Mouse (Mus musculus): Measurements from ENCODE around the gene Dnajc11.

Dnajc11 gene

DNA sequence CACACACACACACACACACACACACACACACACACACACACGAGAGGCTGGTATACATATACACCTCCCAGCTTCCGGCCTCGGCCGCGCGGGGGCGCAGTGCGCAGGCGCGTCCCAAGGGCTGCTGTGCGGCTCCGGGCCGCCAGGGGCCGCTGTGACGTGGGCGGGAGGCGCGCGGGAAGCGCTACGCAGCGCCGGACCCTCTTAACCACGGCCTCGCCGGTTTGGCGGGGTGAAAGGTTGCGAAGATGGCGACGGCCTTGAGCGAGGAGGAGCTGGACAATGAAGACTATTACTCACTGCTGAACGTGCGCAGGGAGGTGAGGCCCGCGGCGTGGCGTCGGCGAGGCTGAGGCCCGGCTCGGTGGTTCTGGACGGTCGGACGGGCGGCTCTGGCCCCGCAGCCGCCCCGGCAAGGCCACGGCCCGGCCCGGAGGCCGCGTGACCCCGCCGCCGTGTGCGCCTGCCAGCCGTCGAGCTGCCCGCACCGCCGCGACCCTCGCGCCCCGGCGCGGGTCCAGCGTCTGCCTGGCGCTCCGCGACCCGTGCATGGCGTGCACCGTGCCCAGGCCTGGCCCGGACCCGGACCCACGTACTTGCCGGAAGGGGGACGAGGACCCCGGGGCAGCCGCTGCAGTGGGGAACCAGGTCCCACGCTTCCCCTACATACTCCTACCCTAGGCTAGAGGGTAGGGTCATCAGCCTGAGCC is at the start of gene Dnajc11:
Gene Dnajc11, plus strand, starts transcription at position 187 of the 710 bp plus-strand sequence.
- peak; percentile 92 for DNase-seq (ENCODE audit: low read depth, low spot score)

GRCm38 (mm10) chr4:151893241-151893640 is 40.2 kb upstream of the Dnajc11 start:
- peak; percentile 77 for DNase-seq (ENCODE audit: low read depth, low spot score)

- DNase-seq (ENCODE audit: low read depth, low spot score) = no peak
These were observed 38.6 kb upstream of the Dnajc11 start for GRCm38 (mm10) chr4:151894926-151895325.

DNA sequence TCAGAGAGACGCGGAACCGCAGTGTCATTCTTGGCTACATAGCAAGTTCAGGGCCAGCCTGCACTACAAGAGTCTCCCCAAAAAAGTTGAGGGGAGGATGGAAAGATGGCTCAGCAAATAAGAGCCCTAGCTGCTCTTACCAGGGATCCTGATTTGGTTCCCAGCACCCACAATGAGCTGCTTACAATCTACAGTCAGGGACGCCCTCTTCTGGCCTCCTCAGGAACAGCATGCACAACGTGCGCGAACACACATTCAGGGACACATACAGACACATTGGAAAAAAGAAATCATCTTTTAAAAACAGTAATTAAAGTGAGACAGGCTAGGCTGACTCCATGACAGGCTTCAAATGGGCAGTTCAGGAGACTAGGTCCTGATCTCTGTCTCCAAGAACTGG is 37.9 kb upstream of the Dnajc11 start:
- peak; percentile 79 for DNase-seq (ENCODE audit: low read depth, low spot score)

DNA sequence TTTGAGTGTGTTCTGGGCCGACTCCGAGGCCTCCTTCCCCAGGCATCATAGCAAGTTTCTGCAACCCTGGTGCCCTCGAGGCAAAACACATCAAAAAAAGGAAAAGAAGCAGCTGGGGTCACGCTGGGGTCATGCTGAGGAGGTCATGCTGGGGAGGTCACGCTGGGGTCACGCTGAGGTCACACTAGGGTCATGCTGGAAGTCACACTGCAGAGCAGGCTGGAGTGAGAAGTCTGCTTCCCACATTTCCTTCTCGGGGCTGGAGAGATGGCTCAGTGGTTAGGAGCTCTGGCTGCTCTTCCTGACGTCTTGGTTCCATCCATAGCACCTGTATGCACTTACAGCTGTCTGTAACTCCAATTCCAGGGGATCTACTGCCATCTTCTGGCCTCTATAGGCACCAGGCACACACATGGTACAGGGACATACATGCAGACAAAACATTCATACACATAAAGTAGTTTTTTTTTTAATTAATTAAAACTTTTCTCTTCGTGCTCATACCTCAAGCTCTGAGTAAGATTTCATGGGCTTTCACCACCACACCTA is 36.3 kb upstream of the Dnajc11 start:
- DNase-seq (ENCODE audit: low read depth, low spot score) = peak; percentile 81

DNA sequence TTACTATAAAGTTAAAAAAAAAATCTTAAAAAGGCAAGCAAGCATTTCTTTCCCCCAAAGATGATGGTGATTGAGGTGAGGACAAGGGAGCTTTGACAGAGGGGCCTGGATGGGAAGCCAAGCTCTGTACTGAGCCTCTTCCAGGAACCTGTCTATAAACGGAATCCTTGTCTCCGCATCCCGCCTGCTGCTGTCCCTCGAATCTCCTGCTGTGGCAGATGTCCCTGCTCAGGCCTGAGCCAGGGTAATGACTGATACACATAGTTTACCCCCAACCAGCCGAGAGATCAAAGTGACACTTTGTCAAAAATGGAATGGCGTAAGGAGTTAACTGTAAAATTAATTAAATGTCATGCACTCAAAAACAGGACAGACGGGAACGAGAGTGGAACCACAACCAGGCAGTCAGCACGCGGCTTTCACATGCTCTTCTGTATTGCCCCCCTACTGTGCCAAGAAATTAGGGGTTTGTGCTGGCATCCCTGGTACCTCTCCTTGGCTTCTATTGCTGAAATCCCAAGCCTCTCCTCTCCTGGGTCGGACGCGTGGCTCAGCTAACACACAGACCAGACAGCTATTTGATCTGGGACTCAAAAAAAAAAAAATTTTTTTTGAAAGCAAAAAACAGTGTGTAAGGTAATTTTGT is 34.8 kb upstream of the Dnajc11 start:
- DNase-seq (ENCODE audit: low read depth, low spot score) = no peak

DNA sequence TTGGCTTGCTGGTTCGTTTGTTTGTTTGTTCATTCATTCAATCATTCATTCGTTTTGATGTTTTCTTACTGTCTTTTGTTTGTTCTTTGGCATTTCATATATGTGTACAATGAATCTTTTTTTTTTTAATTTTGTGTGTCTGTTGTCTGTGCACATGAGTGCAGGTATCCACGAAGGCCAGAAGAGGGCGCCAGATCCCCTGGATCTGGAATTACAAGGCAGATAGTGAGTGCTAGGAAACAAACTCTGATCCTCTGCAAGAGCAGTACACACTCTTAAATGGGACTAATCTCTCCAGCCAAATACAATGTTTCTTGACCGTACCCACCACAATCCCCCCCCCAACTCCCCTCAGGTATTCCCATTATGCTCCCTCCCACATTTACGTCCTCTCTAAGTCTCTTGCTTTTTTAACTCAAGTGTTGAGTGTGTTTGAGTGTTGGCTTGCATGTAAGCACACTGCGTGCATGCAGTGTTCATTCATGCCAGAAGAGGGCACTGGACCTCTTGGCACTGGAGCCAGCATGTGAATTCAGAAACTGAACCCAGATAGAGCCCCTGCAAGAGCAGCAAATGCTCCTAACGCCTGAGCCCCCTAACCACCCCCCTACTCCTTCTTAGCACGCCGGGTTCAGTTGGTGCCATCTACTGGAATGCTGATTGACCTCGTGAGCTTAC is 33.6 kb upstream of the Dnajc11 start:
- DNase-seq (ENCODE audit: low read depth, low spot score) = peak; percentile 87

GRCm38 (mm10) chr4:151900735-151901134 is 32.8 kb upstream of the Dnajc11 start:
- DNase-seq (ENCODE audit: low read depth, low spot score) = no peak

GRCm38 (mm10) chr4:151901422-151901821 is 32.1 kb upstream of the Dnajc11 start:
- peak; percentile 72 for DNase-seq (ENCODE audit: low read depth, low spot score)

DNA sequence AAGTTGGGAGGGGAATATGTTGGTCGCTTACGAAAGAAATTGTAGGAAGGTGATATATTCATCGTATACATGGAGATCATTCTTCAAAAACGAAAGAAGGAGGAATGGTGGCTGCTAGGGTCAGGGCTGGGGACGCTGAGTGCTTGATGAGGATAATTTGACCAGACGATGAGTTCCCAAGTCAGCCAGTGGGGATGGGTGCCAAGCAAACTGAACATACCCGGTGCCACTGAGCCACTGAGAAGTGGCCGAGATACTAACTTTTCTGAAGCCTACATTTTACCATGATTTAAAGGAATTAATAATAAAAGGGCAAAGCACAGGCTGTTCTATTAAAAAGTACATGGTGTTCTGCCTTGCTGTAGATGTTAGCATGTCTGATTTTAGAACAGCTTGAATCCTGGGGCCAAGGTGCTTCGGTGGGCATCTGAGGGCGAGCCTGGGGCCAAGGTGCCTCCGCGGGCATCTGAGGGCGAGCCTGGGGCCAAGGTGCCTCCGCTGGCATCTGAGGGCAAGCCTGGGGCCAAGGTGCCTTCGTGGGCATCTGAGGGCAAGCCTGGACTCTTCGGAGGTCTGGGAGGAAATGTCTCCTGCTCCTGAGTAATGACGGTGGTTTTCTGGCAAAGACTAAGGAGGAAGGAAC is 31.3 kb upstream of the Dnajc11 start:
- DNase-seq (ENCODE audit: low read depth, low spot score) = no peak

- DNase-seq (ENCODE audit: low read depth, low spot score) = peak; percentile 79
These were observed 30.7 kb upstream of the Dnajc11 start for GRCm38 (mm10) chr4:151902689-151903241.

GRCm38 (mm10) chr4:151904098-151904497 is 29.4 kb upstream of the Dnajc11 start:
- DNase-seq (ENCODE audit: low read depth, low spot score) = no peak

- DNase-seq (ENCODE audit: low read depth, low spot score) = peak; percentile 38
These were observed 27.9 kb upstream of the Dnajc11 start for GRCm38 (mm10) chr4:151905621-151906020.

DNA sequence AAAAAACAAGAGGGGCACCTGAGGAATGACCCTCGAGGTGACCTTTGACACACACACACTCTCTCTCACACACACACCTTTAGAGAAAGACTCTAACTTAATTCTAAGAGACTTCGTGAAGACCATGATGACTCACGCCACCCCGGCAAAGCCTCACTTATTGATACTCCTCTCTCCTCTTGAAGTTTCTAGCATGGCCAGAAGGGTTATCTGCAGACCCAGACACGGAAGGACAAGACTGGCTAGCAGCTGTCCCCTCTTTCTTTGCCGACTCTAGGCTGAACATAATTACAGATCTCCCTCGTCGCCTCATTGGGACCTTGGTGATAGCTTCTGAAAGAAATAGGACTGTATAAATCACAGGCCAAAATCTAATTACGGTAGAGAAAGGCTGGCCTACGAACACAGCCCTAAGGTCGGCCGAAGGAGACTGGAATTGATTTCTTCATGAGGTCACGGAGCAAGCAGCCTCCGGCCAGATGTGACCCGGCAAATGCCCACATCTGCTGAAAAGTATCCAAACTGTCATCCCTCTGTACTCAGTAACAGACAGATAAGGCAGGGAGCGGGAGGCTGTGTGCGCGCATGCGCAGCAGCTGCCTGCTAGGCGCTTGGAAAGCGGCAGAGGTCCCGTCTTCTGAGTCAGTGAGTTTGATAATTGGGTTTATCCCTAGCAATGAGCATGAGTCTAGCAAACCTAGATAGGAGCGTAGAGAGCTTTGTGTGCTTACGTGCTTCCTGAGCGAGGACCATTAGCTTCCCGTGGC is 25.7 kb upstream of the Dnajc11 start:
- peak; percentile 61 for DNase-seq (ENCODE audit: low read depth, low spot score)

GRCm38 (mm10) chr4:151908809-151909208 is 24.7 kb upstream of the Dnajc11 start:
- DNase-seq (ENCODE audit: low read depth, low spot score) = no peak

DNA sequence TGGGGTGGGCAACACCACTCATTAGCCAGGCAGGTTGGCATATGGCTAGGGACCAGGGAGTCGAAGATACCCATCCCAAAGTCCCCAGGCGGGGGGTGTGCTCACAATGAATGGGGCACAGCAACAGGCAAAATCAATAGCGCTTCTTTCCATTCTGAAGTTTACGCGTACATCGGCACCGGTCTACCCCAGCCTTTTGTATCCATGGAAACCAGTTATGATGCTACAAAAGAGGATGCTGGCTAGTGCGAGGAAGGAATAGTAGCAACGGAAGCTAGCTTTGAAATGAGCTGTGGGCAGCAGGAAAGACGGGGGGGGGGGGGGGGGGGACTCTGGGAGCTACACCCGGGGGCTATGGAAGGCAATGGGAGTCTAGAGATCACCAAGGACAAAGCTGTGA is 17.2 kb upstream of the Dnajc11 start:
- no peak for DNase-seq (ENCODE audit: low read depth, low spot score)

DNA sequence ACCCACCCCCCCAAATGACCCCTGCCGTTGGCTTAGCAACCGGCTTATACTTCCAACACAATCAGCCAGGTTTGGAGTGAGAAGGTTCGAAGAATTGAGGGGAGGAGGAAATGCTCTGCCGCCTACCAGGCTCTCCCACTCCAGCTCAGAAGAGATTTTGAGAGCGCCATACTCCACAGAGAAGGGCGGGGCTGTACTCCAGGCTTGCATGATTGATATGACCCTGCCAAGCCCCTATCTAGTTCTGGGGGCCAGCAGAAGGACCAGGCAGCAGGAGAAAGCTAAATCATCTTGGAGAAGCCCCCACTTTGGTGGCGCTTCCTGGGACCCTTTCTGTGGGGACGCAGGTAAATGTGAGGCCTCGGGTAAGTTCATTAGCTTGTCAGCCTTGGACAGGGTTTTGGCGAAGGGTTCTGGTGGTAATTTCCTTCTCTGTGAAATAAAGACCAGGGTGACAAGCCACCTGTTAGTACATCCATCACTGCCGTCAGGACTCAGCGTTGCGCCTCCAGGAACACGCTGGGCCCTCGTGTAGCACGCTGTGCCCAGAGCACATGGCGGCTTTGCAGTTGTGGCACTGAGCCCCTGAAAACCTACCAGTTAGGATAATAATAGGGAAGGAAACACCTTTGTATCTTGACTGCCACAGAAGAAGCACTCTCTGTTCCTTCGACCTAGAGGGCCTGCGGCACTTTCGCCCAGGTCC is 14.2 kb upstream of the Dnajc11 start:
- DNase-seq (ENCODE audit: low read depth, low spot score) = peak; percentile 36

GRCm38 (mm10) chr4:151919900-151920643 is 13.4 kb upstream of the Dnajc11 start:
- DNase-seq (ENCODE audit: low read depth, low spot score) = peak; percentile 89

GRCm38 (mm10) chr4:151922124-151922523 is 11.4 kb upstream of the Dnajc11 start:
- no peak for DNase-seq (ENCODE audit: low read depth, low spot score)
